In the genomic region with DNA sequence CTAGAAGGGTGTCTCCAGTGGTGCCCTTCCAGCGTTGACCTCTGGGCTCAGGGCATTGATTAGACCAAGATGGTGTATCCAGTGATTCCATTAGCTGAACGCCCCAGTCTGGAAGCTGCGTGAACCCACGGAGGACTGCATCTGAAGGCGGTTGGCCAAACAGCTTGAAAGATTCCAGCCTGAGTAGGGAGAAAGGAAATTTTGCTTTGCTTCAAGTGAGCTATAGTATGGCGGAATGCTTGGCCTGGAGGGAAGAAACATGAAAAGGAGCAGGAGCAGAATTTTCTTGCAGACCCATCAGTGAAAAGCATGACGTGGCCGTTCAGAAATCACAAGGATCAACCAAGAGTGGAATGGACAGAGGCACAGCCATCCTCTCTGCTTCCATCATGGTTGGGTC, we compare ENCODE assay signal across 30 mouse cellular contexts.
"Had no signal": no experiment of that assay in that cellular context is flagged by ENCODE, and none has a peak within 500 bp of the region (broad histone marks: within the 10 kb centered on the region; RNA-seq: fewer than 3 reads in every experiment).

No protein-coding gene starts in this region.

- H3K4me3 ChIP-seq: limb, embryonic 10.5 days; limb, embryonic 12.5 days; limb, embryonic 13.5 days; limb, embryonic 15.5 days; liver, embryonic 12.5 days; liver, embryonic 13.5 days; liver, embryonic 15.5 days; lung, embryonic 15.5 days; megakaryocyte, embryonic 14.5 days; midbrain, embryonic 10.5 days; midbrain, embryonic 12.5 days; midbrain, embryonic 13.5 days; midbrain, embryonic 15.5 days; myocyte; neural tube, embryonic 12.5 days had no signal

- DNase-seq: left cerebral cortex, postnatal 4 days; liver; liver, embryonic 13.5 days; liver, postnatal 0 days; lung, adult 18-20 months; lung, adult 2 months; lung, embryonic 14.5 days; lung, postnatal 10 days; lung, postnatal 14 days; lung, postnatal 36 days; lung, postnatal 4 days had no signal

- ATAC-seq: liver, embryonic 12.5 days; liver, postnatal 0 days; lung, postnatal 0 days; midbrain, embryonic 13.5 days; midbrain, embryonic 15.5 days; midbrain, embryonic 16.5 days had no signal

- H3K27me3 ChIP-seq: limb, embryonic 12.5 days; limb, embryonic 15.5 days; liver, embryonic 12.5 days; liver, embryonic 13.5 days; liver, embryonic 15.5 days; lung, embryonic 15.5 days; megakaryocyte, embryonic 14.5 days; midbrain, embryonic 12.5 days; midbrain, embryonic 13.5 days; midbrain, embryonic 15.5 days; neural tube, embryonic 12.5 days had no signal

- H3K9ac ChIP-seq: limb, embryonic 12.5 days; limb, embryonic 13.5 days; limb, embryonic 15.5 days; liver, embryonic 12.5 days; liver, embryonic 13.5 days; liver, embryonic 14.5 days; liver, embryonic 15.5 days; liver, postnatal 0 days; lung, embryonic 14.5 days; lung, embryonic 15.5 days; midbrain, embryonic 12.5 days; midbrain, embryonic 13.5 days; midbrain, embryonic 15.5 days; neural tube, embryonic 12.5 days had no signal

- H3K4me2 ChIP-seq: limb, embryonic 12.5 days; limb, embryonic 13.5 days; limb, embryonic 15.5 days; liver, embryonic 11.5 days; liver, embryonic 12.5 days; liver, embryonic 13.5 days; liver, embryonic 15.5 days; lung, embryonic 14.5 days; lung, embryonic 15.5 days; midbrain, embryonic 12.5 days; midbrain, embryonic 13.5 days; midbrain, embryonic 15.5 days; neural tube, embryonic 12.5 days had no signal

- H3K4me1 ChIP-seq: liver, embryonic 15.5 days; megakaryocyte, embryonic 14.5 days; midbrain, embryonic 12.5 days; neural tube, embryonic 12.5 days had no signal

- H3K9me3 ChIP-seq: limb, embryonic 10.5 days; limb, embryonic 12.5 days; limb, embryonic 13.5 days; limb, embryonic 15.5 days; liver, embryonic 12.5 days; liver, embryonic 13.5 days; liver, embryonic 15.5 days; lung, embryonic 15.5 days; midbrain, embryonic 10.5 days; midbrain, embryonic 12.5 days; midbrain, embryonic 15.5 days; neural tube, embryonic 12.5 days had no signal

- H3K36me3 ChIP-seq: limb, embryonic 10.5 days; limb, embryonic 12.5 days; limb, embryonic 13.5 days; limb, embryonic 15.5 days; liver, embryonic 12.5 days; liver, embryonic 13.5 days; liver, embryonic 15.5 days; lung, embryonic 15.5 days; midbrain, embryonic 10.5 days; midbrain, embryonic 12.5 days; midbrain, embryonic 13.5 days; midbrain, embryonic 15.5 days; neural tube, embryonic 12.5 days had no signal

- H3K27ac ChIP-seq: limb, embryonic 12.5 days; limb, embryonic 13.5 days; limb, embryonic 15.5 days; liver, embryonic 12.5 days; liver, embryonic 13.5 days; liver, embryonic 14.5 days; liver, embryonic 15.5 days; macrophage; midbrain, embryonic 12.5 days; midbrain, embryonic 13.5 days; midbrain, embryonic 15.5 days; neural tube, embryonic 12.5 days had no signal
